Mouse (Mus musculus) heart, embryonic 14.5 days (tissue): ENCODE measurements around the gene Pdzrn4. TPM values are rescaled to one million over a fixed set of nuclear protein-coding genes. Genes with fewer than 3 reads are reported as not detected.

Source experiments
- ATAC-seq: fragments of 200-750 bp; cut with Nextera tagmentation; 2 replicates; pipeline ENCODE4 v1.8.0; 2017; ENCODE audit warnings: low read depth, moderate TSS enrichment; ENCODE audit not compliant: insufficient number of reproducible peaks, insufficient read depth, low FRiP score
- H3K27ac ChIP-seq, 2 experiments: fragments of 200-500 bp in 1 of 2; fragments of 300-500 bp in 1 of 2; sonication (generic) in 1 of 2; replicated peaks in 1 of 2; 2 replicates each; pipeline ENCODE4 v1.5.1; 2012 to 2014; ENCODE audit warnings: low read depth in 2 of 2, low read length in 2 of 2, control low read depth in 1 of 2, mild to moderate bottlenecking in 1 of 2, mixed read lengths in 1 of 2; ENCODE audit not compliant: control insufficient read depth in 1 of 2, insufficient read depth in 1 of 2
- H3K27me3 ChIP-seq: fragments of 300-500 bp; sonication (generic); 2 replicates; pipeline ENCODE4 v1.6.1; 2014; ENCODE audit warnings: mild to moderate bottlenecking, low read length, control low read depth; ENCODE audit not compliant: control insufficient read depth, insufficient read depth
- H3K36me3 ChIP-seq: fragments of 300-500 bp; sonication (generic); 2 replicates; pipeline ENCODE4 v1.6.1; 2014; ENCODE audit warnings: mild to moderate bottlenecking, control low read depth, low read length, mixed read lengths; ENCODE audit not compliant: control insufficient read depth, insufficient read depth
- H3K4me1 ChIP-seq, 2 experiments: fragments of 200-500 bp in 1 of 2; fragments of 300-500 bp in 1 of 2; sonication (generic) in 1 of 2; 2 replicates each; pipeline ENCODE4 v1.6.1; 2012 to 2014; ENCODE audit warnings: low read length in 2 of 2, control low read depth in 1 of 2, mixed read lengths in 1 of 2; ENCODE audit not compliant: control insufficient read depth in 2 of 2, insufficient read depth in 2 of 2
- H3K4me2 ChIP-seq: fragments of 300-500 bp; sonication (generic); 2 replicates; pipeline ENCODE4 v1.6.1; 2014; ENCODE audit warnings: mild to moderate bottlenecking, low read length
- H3K4me3 ChIP-seq, 2 experiments: fragments of 200-500 bp in 1 of 2; fragments of 300-500 bp in 1 of 2; sonication (generic) in 1 of 2; 2 replicates each; pipeline ENCODE4 v1.5.1; 2012 to 2014; ENCODE audit warnings: low read length in 2 of 2, mild to moderate bottlenecking in 2 of 2, control low read depth in 1 of 2, low read depth in 1 of 2, moderate library complexity in 1 of 2; ENCODE audit not compliant: control insufficient read depth in 1 of 2, insufficient read depth in 1 of 2
- H3K9ac ChIP-seq: fragments of 300-500 bp; sonication (generic); 2 replicates; pipeline ENCODE4 v1.6.1; 2014; ENCODE audit warnings: mild to moderate bottlenecking, low read length
- H3K9me3 ChIP-seq: fragments of 300-500 bp; sonication (generic); 2 replicates; pipeline ENCODE4 v1.6.1; 2016; ENCODE audit warnings: low read length, control low read depth; ENCODE audit not compliant: control insufficient read depth
- WGBS: fragments of 180-500 bp; shearing (Covaris S2); extraction: QIAGEN DNeasy Blood & Tissue Kit; methylation state at CpG from one replicate; pipeline ENCODE4 v1.1.7; 2014; 5-methylcytosine and 5-hydroxymethylcytosine counted together
- polyA plus RNA-seq: library from polyadenylated mRNA; unstranded; fragments of >200 nt; fragmentation: Nextera tagmentation; extraction: Ambion mirVana; gene quantifications from 2 replicates; pipeline ENCODE4 v1.2.1, GENCODE M21; 2014

Gene Pdzrn4
- polyA plus RNA-seq, 1 experiment from 2014 or later: 1.00 TPM

DNA sequence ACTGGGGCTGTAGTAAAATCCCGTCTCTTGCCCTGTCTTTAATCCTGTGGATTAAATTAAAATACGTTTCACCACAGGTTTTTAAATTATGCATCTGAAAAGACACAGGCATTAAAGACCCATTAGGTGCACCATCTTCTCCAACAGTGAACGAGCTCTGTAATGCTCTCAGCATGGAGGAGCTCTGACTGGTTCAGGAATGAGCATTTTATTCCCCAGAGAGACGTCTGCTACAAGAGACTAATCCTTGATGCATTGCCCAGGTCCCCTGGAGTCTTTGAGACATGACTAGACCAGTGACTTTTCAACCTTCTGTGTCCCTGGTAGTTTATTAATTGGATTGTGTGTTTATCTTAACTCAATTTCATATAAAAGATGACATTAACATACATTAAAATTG is 38.6 kb downstream of the Pdzrn4 start:
- no peaks in the 10 kb centered on the region for H3K36me3 ChIP-seq
- no peak overlapping the region for H3K27ac ChIP-seq
- no peak overlapping the region for H3K4me3 ChIP-seq
- H3K9ac ChIP-seq: no peak overlapping the region
- no peaks in the 10 kb centered on the region for H3K27me3 ChIP-seq
- WGBS: 60% methylated on average over 4 of the region's 4 CpGs
- no peaks in the 10 kb centered on the region for H3K4me1 ChIP-seq
- H3K9me3 ChIP-seq: no peaks in the 10 kb centered on the region
- no peak for ATAC-seq
- no peak overlapping the region for H3K4me2 ChIP-seq

DNA sequence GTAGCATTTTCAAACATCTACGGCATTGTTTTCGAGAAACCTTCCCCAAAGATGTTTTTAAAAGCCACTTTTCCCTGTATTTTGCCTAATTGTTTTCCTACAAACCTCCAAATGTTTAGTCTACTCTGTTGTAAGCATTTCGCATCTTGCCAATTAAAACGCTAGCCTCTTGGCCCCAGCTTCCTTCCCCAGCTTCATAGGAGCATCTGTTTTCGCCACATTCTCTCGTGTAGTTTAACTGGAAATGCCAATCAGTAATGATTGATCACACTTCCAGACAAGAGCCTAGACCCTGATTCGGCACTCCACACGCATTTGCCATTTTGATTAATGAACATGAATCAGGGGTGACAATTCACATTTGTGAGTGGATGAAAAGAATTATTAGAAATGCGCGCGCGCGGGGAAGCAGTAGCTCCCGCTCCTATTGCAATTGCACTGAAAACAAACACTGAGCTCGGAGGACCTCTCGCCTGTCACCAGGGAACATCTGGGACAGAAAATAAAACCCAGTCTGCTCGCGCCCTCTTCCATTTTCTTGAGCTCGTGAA is 45.0 kb downstream of the Pdzrn4 start:
- no peak overlapping the region for H3K27ac ChIP-seq
- no peak overlapping the region for H3K4me2 ChIP-seq
- ATAC-seq: no peak
- 81% methylated on average over 19 of the region's 19 CpGs for WGBS
- no peaks in the 10 kb centered on the region for H3K36me3 ChIP-seq
- H3K9me3 ChIP-seq: no peaks in the 10 kb centered on the region
- no peak overlapping the region for H3K4me3 ChIP-seq
- H3K4me1 ChIP-seq: no peaks in the 10 kb centered on the region
- H3K27me3 ChIP-seq: no peaks in the 10 kb centered on the region
- H3K9ac ChIP-seq: no peak overlapping the region

- no peaks in the 10 kb centered on the region for H3K9me3 ChIP-seq
- WGBS: 29% methylated on average over 8 of the region's 8 CpGs
- no peak for ATAC-seq
Measured at GRCm38 (mm10) chr15:92447708-92448147, 51.0 kb downstream of the Pdzrn4 start.

GRCm38 (mm10) chr15:92449112-92449511 is 52.4 kb downstream of the Pdzrn4 start:
- no peak for ATAC-seq
- no peak overlapping the region for H3K4me2 ChIP-seq
- no peaks in the 10 kb centered on the region for H3K9me3 ChIP-seq
- no peak overlapping the region for H3K4me3 ChIP-seq
- H3K9ac ChIP-seq: no peak overlapping the region
- no peaks in the 10 kb centered on the region for H3K36me3 ChIP-seq
- no peaks in the 10 kb centered on the region for H3K27me3 ChIP-seq
- no peaks in the 10 kb centered on the region for H3K4me1 ChIP-seq
- H3K27ac ChIP-seq: no peak overlapping the region
- 92% methylated on average over 8 of the region's 8 CpGs for WGBS

More at GRCm38 (mm10) chr15:92447708-92448147, 51.0 kb downstream of the Pdzrn4 start:
- H3K9ac ChIP-seq: no peak overlapping the region
- no peaks in the 10 kb centered on the region for H3K27me3 ChIP-seq
- H3K4me1 ChIP-seq: no peaks in the 10 kb centered on the region
- H3K4me3 ChIP-seq: no peak overlapping the region
- no peak overlapping the region for H3K27ac ChIP-seq
- no peak overlapping the region for H3K4me2 ChIP-seq
- H3K36me3 ChIP-seq: no peaks in the 10 kb centered on the region

GRCm38 (mm10) chr15:92452620-92453019 is 55.9 kb downstream of the Pdzrn4 start:
- 78% methylated on average over 7 of the region's 7 CpGs for WGBS
- H3K27ac ChIP-seq: no peak overlapping the region
- ATAC-seq: no peak

DNA sequence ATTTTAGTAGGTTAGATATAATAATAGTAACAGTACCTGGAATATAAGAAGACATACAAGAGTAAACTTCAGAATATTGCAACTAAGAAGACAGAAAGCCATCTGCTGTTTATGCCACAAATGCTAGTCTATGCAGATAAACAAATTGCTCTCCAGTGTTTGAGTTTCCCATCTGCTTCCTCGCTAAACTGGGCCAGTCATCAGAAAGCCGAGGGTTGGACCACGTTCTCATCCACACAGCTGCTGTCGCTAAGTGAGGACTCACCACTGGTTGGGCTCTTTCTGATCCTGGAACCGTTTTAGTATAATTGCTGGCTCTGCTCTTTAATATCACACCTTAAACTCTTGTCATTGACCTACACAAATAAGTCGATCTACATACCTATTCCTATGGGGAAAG is 85.5 kb downstream of the Pdzrn4 start:
- H3K9ac ChIP-seq: no peak overlapping the region
- 77% methylated on average over 6 of the region's 6 CpGs for WGBS
- H3K36me3 ChIP-seq: no peaks in the 10 kb centered on the region
- no peak overlapping the region for H3K27ac ChIP-seq
- H3K9me3 ChIP-seq: no peaks in the 10 kb centered on the region
- H3K27me3 ChIP-seq: no peaks in the 10 kb centered on the region
- no peak overlapping the region for H3K4me3 ChIP-seq
- H3K4me1 ChIP-seq: no peaks in the 10 kb centered on the region
- no peak for ATAC-seq
- H3K4me2 ChIP-seq: no peak overlapping the region

More at GRCm38 (mm10) chr15:92452620-92453019, 55.9 kb downstream of the Pdzrn4 start:
- Histone ChIP-seq H3K9me3 (no peaks in the 10 kb centered on the region), H3K4me2 (no peak overlapping the region), H3K4me1 (no peaks in the 10 kb centered on the region), H3K4me3 (no peak overlapping the region), H3K27me3 (no peaks in the 10 kb centered on the region), H3K9ac (no peak overlapping the region), H3K36me3 (no peaks in the 10 kb centered on the region)

DNA sequence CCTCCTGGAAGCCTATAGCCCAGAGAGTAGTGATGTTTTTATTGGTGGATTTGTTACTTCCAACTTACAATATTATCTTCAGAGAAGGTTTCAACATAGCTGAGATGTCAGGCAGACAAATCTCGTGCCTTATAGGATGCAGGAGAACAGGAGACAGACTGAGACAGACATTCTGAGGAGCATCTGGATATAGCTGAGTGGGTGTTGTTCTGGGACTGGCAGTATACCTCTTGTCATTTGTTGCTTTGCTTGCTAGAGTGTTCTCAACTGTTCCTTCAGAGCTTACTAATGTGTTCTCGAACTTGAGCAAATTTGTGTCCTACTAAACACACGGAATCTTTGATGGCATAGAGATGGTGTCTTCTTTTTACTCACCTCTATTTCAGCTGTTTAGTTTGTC is 94.7 kb downstream of the Pdzrn4 start:
- Histone ChIP-seq H3K4me3 (no peak overlapping the region), H3K9ac (no peak overlapping the region), H3K4me1 (no peaks in the 10 kb centered on the region), H3K4me2 (no peak overlapping the region), H3K27ac (no peak overlapping the region), H3K36me3 (no peaks in the 10 kb centered on the region), H3K27me3 (no peaks in the 10 kb centered on the region), H3K9me3 (no peaks in the 10 kb centered on the region)
- 69% methylated on average over 3 of the region's 3 CpGs for WGBS
- no peak for ATAC-seq
